Mouse (Mus musculus) lung, embryonic 16.5 days (tissue): ENCODE data around the gene Tpo. TPM values are rescaled to one million over a fixed set of nuclear protein-coding genes. Genes with fewer than 3 reads are reported as not detected.
A peak's percentile ranks its signal among the peaks of the same experiment; 100 is the strongest.

Experiments
- ATAC-seq: fragments of 200-750 bp; cut with Nextera tagmentation; 2 replicates; pipeline ENCODE4 v1.8.0; 2017; ENCODE audit warnings: low read depth, mild to moderate bottlenecking, moderate library complexity
- H3K27ac ChIP-seq: fragments of 300-500 bp; sonication (generic); 2 replicates; pipeline ENCODE4 v1.5.1; 2014; ENCODE audit warnings: mild to moderate bottlenecking, control low read depth, low read length
- H3K27me3 ChIP-seq: fragments of 300-500 bp; sonication (generic); 2 replicates; pipeline ENCODE4 v1.6.1; 2014; ENCODE audit warnings: low read depth, low read length, mixed read lengths; ENCODE audit not compliant: control insufficient read depth, insufficient read depth
- H3K36me3 ChIP-seq: fragments of 300-500 bp; sonication (generic); 2 replicates; pipeline ENCODE4 v1.6.1; 2014; ENCODE audit warnings: low read length; ENCODE audit not compliant: control insufficient read depth, insufficient read depth
- H3K4me1 ChIP-seq: fragments of 300-500 bp; sonication (generic); replicated peaks from 2 replicates; pipeline ENCODE4 v1.6.1; 2014; ENCODE audit warnings: low read length, mixed read lengths; ENCODE audit not compliant: control insufficient read depth, insufficient read depth
- H3K4me2 ChIP-seq: fragments of 300-500 bp; sonication (generic); 2 replicates; pipeline ENCODE4 v1.6.1; 2014; ENCODE audit warnings: low read depth, low read length, control low read depth
- H3K4me3 ChIP-seq: fragments of 300-500 bp; sonication (generic); 2 replicates; pipeline ENCODE4 v1.5.1; 2014; ENCODE audit warnings: mild to moderate bottlenecking, low read length, control low read depth
- H3K9ac ChIP-seq: fragments of 300-500 bp; sonication (generic); 2 replicates; pipeline ENCODE4 v1.6.1; 2014; ENCODE audit warnings: low read length, control low read depth
- H3K9me3 ChIP-seq: fragments of 300-500 bp; sonication (generic); 2 replicates; pipeline ENCODE4 v1.6.1; 2016; ENCODE audit warnings: low read length; ENCODE audit not compliant: control insufficient read depth
- WGBS: fragments of 180-500 bp; shearing (Covaris S2); extraction: QIAGEN DNeasy Blood & Tissue Kit; methylation state at CpG from one replicate; pipeline ENCODE4 v1.1.7; 2014; 5-methylcytosine and 5-hydroxymethylcytosine counted together
- polyA plus RNA-seq: library from polyadenylated mRNA; unstranded; fragments of >200 nt; fragmentation: Nextera tagmentation; extraction: Ambion mirVana; gene quantifications from 2 replicates; pipeline ENCODE4 v1.2.1, GENCODE M21; 2015

Tpo gene
- polyA plus RNA-seq, 1 experiment from 2014 or later, result not detected

DNA sequence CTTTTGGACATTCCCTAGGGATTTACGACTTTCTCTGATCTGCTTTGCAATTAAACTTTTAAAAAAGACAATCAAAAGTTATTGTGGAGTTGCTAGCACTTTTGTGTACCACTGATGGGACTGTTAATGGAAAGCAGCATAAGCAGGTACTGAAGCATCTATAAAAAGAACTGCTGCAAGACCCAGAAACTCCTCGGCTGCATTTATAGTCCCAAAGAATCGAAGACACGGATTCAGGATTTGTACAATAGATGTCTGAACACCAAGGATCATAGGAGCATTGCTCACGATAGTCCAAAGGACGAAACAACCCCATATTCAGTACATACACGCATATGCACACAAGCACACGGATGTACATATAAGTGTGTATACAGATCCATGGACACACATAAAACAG lies 27.4 kb upstream of the Tpo start:
- no peaks in the 10 kb centered on the region for H3K27me3 ChIP-seq
- no peak overlapping the region for H3K4me2 ChIP-seq
- H3K4me3 ChIP-seq, result no peak overlapping the region
- no peak for ATAC-seq
- H3K27ac ChIP-seq, result no peak overlapping the region
- H3K9ac ChIP-seq, result no peak overlapping the region
- H3K9me3 ChIP-seq, result no peaks in the 10 kb centered on the region
- WGBS, result 81% methylated on average over 8 of the region's 8 CpGs
- no peaks in the 10 kb centered on the region for H3K36me3 ChIP-seq
- H3K4me1 ChIP-seq, result no peaks in the 10 kb centered on the region

DNA sequence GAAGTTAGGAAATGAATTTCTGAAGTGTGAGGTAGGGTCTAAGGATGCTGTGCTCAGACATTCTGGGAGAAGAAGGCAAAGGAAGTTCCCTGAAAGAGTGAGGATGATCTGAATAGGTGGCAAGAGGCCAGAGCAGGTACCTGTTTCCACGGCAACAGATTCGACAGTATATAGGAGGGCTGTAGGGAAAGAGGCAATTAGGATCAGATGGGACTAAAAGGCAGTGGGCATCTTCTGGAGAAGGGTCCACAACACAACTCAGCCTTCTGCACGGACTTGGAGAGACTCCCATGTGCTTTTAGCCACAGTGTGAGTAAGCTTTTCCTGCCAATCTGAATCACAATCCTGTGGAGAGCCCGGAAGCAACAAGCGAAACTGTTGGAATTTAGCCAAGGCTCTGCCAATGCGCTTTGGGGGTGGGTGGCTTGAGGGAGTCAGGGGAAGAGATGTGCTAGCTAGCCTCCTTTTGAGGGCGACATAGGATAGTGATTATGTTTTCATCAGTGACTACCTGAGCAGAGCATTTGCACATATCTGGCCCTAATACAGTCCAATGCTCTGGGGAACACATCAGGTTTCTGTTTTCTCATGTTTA lies 21.8 kb upstream of the Tpo start:
- Histone ChIP-seq H3K27ac (no peak overlapping the region), H3K4me2 (no peak overlapping the region), H3K9ac (no peak overlapping the region), H3K4me3 (no peak overlapping the region), H3K4me1 (no peaks in the 10 kb centered on the region), H3K36me3 (no peaks in the 10 kb centered on the region), H3K27me3 (no peaks in the 10 kb centered on the region), H3K9me3 (no peaks in the 10 kb centered on the region)
- 56% methylated on average over 7 of the region's 7 CpGs for WGBS
- no peak for ATAC-seq

DNA sequence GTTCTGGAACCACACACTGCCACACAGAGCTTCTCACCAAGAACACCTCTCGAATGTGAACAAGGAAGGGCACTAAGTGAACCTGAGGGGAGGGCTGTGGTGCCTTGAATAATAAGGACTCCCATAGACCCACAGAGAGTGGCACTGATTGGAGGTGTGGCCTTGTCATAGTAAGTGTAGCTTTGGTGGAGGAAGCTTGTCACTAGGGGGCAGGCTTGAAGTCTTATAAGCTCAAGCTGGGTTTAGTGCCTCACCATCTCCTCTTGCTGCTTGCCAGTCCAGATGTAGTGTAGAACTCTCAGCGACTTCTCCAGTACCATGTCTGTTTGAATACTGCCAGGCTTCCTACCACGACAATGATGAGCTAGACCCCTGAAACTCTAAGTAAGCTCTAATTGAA lies 9.7 kb upstream of the Tpo start:
- H3K27ac ChIP-seq, result no peak overlapping the region
- H3K9ac ChIP-seq, result no peak overlapping the region
- H3K9me3 ChIP-seq, result no peaks in the 10 kb centered on the region
- H3K27me3 ChIP-seq, result no peaks in the 10 kb centered on the region
- H3K4me3 ChIP-seq, result no peak overlapping the region
- ATAC-seq, result no peak
- no peak overlapping the region for H3K4me2 ChIP-seq
- H3K4me1 ChIP-seq, result no peaks in the 10 kb centered on the region
- no peaks in the 10 kb centered on the region for H3K36me3 ChIP-seq
- WGBS, result 56% methylated on average over 3 of the region's 3 CpGs

DNA sequence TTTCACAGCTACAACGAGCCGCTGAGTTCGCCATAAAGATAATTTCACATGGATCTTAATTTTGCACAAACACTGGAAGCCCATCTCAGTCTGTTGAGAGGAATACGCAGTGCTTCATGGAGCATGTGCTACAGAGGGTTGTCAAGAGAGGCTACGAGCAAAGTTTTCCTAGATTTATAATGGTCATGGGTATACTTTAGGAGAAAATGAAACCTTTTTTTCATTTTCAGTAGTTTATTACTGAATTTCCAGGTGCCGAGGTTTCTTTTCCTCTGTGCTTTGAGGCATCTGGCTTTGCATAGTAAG lies 3.1 kb downstream of the Tpo start:
- no peaks in the 10 kb centered on the region for H3K27me3 ChIP-seq
- 74% methylated on average over 6 of the region's 6 CpGs for WGBS
- no peaks in the 10 kb centered on the region for H3K4me1 ChIP-seq
- no peak overlapping the region for H3K4me3 ChIP-seq
- no peak overlapping the region for H3K9ac ChIP-seq
- no peak overlapping the region for H3K27ac ChIP-seq
- H3K36me3 ChIP-seq, result no peaks in the 10 kb centered on the region
- no peak for ATAC-seq
- H3K9me3 ChIP-seq, result no peaks in the 10 kb centered on the region
- no peak overlapping the region for H3K4me2 ChIP-seq

DNA sequence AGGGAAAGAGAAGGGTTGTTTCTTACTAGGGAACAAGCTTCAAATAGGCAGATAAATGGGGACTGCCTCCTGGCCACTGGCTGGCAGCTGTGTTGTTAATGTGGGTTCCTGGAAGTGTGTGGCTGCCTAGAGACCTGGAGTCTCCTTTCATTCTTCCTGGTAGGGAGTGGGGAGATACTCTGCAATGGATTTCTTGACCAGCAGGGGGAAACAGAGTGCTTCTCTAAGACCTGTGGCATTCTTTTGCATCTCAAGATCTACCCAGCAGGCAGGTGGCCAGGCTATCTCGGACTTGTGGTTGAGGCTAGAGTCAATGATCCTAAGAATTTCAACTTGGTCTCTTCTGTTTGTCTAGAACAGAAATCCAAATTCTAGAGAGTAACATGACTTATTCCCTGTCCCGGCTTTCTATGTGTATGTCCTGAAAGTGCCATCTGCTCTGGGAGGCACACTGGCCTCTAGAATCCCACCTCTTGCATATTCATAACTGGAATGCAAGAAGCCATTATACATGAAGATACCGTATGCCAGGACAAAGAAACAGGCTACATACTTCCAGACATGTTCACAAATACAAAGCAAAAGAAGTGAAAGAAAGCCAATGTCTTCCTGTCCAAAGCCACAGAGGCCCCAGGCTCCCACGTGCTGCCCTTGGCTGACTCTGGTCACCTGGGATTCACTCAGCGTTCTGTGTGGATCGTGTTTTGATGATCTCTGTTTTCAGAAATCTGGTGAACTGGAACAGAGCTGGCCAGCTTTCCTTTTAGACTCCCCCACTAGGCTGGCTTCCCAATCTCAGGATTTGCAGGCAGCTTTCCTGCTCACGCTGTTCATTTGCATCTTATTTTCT lies 3.6 kb downstream of the Tpo start:
- WGBS, result 62% methylated on average over 7 of the region's 7 CpGs
- ATAC-seq, result peak; percentile 41; the same call in 1 of the 2 replicates
- Histone ChIP-seq H3K4me3 (no peak overlapping the region), H3K9me3 (no peaks in the 10 kb centered on the region), H3K4me2 (no peak overlapping the region), H3K4me1 (no peaks in the 10 kb centered on the region), H3K36me3 (no peaks in the 10 kb centered on the region), H3K27ac (no peak overlapping the region), H3K27me3 (no peaks in the 10 kb centered on the region), H3K9ac (no peak overlapping the region)

DNA sequence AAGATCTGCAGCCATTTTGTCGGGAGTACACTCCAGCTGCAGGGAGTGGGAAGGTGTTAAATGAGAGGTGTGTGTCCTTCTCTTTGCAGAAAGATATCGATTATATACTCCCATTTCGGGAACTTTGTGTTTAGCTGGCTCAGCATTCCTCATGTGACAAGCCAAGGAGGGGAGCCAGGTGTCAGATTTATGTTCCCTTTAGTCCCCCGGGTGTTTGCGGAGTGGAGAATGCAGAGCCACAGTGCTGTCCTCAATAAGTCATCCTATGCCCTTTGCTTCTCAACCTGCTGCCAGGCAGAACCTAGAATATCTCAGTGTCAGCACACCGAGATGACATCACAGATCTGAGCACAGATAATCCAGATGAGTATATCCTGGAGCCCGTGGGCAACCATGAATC lies 10.1 kb downstream of the Tpo start:
- no peak for ATAC-seq
- Histone ChIP-seq H3K27ac (no peak overlapping the region), H3K4me2 (no peak overlapping the region), H3K4me3 (no peak overlapping the region), H3K4me1 (no peaks in the 10 kb centered on the region), H3K9ac (no peak overlapping the region), H3K27me3 (no peaks in the 10 kb centered on the region), H3K36me3 (no peaks in the 10 kb centered on the region), H3K9me3 (no peaks in the 10 kb centered on the region)
- WGBS, result 66% methylated on average over 7 of the region's 7 CpGs

DNA sequence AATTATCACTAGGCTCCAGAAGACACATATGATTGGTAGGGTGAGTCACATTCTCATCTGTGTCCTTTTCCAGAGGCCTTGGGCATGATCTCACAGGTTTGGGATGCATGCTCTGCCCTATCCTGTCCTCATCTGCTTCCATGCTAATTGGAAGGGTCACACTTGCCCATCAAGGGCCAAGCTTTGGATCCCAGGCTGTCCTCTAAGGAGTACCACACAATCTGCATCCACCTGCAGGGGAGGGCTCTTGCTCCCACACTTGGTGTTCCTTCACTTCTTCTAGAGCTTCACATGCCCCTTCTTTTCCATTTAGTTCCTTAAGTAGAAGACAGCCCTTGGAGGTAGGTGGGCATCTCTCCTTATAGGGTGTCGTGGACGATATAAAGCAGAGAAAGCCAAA lies 20.2 kb downstream of the Tpo start:
- ATAC-seq, result no peak
- Histone ChIP-seq H3K9ac (no peak overlapping the region), H3K36me3 (no peaks in the 10 kb centered on the region), H3K4me2 (no peak overlapping the region), H3K4me1 (no peaks in the 10 kb centered on the region), H3K27me3 (no peaks in the 10 kb centered on the region), H3K27ac (no peak overlapping the region), H3K4me3 (no peak overlapping the region), H3K9me3 (no peaks in the 10 kb centered on the region)
- 83% methylated on average over 2 of the region's 2 CpGs for WGBS

DNA sequence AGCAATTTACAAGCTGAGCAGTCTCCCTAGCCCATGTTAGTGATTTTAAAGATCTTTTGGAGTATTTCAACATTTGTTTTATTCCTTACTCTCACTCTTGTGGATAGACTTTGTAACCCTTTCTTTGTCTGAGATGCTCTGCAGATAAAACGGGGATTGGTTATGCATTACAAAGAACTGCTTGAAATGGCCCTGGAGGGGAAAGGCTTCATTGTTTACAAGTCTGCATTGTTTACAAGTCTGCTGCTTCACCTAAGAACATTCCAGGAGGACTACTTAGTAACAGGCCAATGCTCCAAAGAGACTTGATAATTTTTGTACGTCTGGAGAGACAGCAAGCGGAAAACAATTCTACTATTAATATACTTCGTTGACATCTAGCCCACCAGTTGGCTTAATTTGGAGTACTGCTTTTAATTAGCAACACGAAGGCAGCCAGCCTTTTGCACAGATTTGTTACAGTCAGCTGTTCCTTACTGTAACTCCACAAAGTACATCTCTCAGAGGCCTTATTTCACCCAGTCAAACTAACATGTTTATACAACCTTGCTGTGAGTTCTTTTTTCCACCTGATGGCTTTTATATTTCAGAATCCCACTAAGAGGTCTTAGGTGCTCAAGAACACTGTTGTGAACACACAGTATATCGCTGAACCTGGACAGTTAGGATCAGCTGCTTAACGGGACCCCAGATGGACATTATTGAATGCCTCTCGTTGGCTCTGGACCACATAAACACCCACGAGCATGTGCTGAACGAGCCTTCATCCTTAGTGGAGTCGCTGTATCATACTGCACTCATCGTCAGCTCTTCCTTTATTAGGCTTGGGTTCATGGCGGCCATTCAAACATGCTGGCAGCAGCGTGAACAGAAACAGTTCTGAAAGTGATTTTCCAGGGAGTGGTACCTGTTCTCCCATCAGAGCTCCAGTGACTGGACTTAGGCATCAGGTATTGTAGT lies 22.5 kb downstream of the Tpo start:
- WGBS, result 73% methylated on average over 14 of the region's 14 CpGs
- no peak for ATAC-seq
- no peak overlapping the region for H3K4me3 ChIP-seq
- no peak overlapping the region for H3K9ac ChIP-seq
- no peaks in the 10 kb centered on the region for H3K9me3 ChIP-seq
- no peaks in the 10 kb centered on the region for H3K27me3 ChIP-seq
- no peaks in the 10 kb centered on the region for H3K4me1 ChIP-seq
- H3K36me3 ChIP-seq, result no peaks in the 10 kb centered on the region
- H3K4me2 ChIP-seq, result no peak overlapping the region
- H3K27ac ChIP-seq, result no peak overlapping the region
